Mouse (Mus musculus): Measurements from ENCODE around the gene Pigt. TPM values are rescaled to one million over a fixed set of nuclear protein-coding genes. Genes with fewer than 3 reads are reported as not detected.

Pigt gene
- polyA plus RNA-seq, 1 experiment from 2014 or later: 63.2 TPM

GRCm38 (mm10) chr2:164500511-164500910 lies 3.2 kb downstream of the Pigt start:
- H3K4me2 ChIP-seq (ENCODE audit: low read depth, low read length): no peak overlapping the region
- H3K4me1 ChIP-seq (replicated peaks; ENCODE audit: control insufficient read depth, insufficient read depth, low read length): peaks cover 7% of the 10 kb centered on the region
- peaks cover 9% of the 10 kb centered on the region for H3K9me3 ChIP-seq (ENCODE audit: control insufficient read depth, low read length)
- H3K4me3 ChIP-seq (ENCODE audit: low read length): no peak overlapping the region
- ATAC-seq (ENCODE audit: low read depth): no peak
- no peak overlapping the region for H3K27ac ChIP-seq (ENCODE audit: low read length)
- H3K9ac ChIP-seq (ENCODE audit: low read length): no peak overlapping the region
- H3K27me3 ChIP-seq (ENCODE audit: control insufficient read depth, insufficient read depth, low read depth, low read length): no peaks in the 10 kb centered on the region
- H3K36me3 ChIP-seq (ENCODE audit: control insufficient read depth, insufficient read depth, low read length): peaks cover 35% of the 10 kb centered on the region
- 83% methylated on average over 7 of the region's 7 CpGs for WGBS

GRCm38 (mm10) chr2:164504919-164505318 lies 7.6 kb downstream of the Pigt start:
- Histone ChIP-seq H3K27me3 (ENCODE audit: control insufficient read depth, insufficient read depth, low read depth, low read length) (no peaks in the 10 kb centered on the region), H3K4me3 (ENCODE audit: low read length) (no peak overlapping the region), H3K27ac (ENCODE audit: low read length) (no peak overlapping the region), H3K9ac (ENCODE audit: low read length) (no peak overlapping the region), H3K9me3 (ENCODE audit: control insufficient read depth, low read length) (peaks cover 9% of the 10 kb centered on the region), H3K4me2 (ENCODE audit: low read depth, low read length) (no peak overlapping the region), H3K4me1 (replicated peaks; ENCODE audit: control insufficient read depth, insufficient read depth, low read length) (no peaks in the 10 kb centered on the region; the same call in 1 of the 2 replicates), H3K36me3 (ENCODE audit: control insufficient read depth, insufficient read depth, low read length) (peaks cover 38% of the 10 kb centered on the region)
- WGBS: 95% methylated on average over 3 of the region's 3 CpGs
- no peak for ATAC-seq (ENCODE audit: low read depth)

GRCm38 (mm10) chr2:164505619-164506347 lies 8.5 kb downstream of the Pigt start:
- no peak overlapping the region for H3K4me2 ChIP-seq (ENCODE audit: low read depth, low read length)
- no peak for ATAC-seq (ENCODE audit: low read depth)
- peaks cover 9% of the 10 kb centered on the region for H3K9me3 ChIP-seq (ENCODE audit: control insufficient read depth, low read length)
- H3K27ac ChIP-seq (ENCODE audit: low read length): no peak overlapping the region
- H3K4me3 ChIP-seq (ENCODE audit: low read length): no peak overlapping the region
- no peaks in the 10 kb centered on the region for H3K27me3 ChIP-seq (ENCODE audit: control insufficient read depth, insufficient read depth, low read depth, low read length)
- H3K9ac ChIP-seq (ENCODE audit: low read length): no peak overlapping the region
- peaks cover 33% of the 10 kb centered on the region for H3K36me3 ChIP-seq (ENCODE audit: control insufficient read depth, insufficient read depth, low read length)
- 78% methylated on average over 4 of the region's 4 CpGs for WGBS
- no peaks in the 10 kb centered on the region; the same call in 1 of the 2 replicates for H3K4me1 ChIP-seq (replicated peaks; ENCODE audit: control insufficient read depth, insufficient read depth, low read length)

- H3K9me3 ChIP-seq (ENCODE audit: control insufficient read depth, low read length): peaks cover 9% of the 10 kb centered on the region
- no peaks in the 10 kb centered on the region; the same call in 1 of the 2 replicates for H3K4me1 ChIP-seq (replicated peaks; ENCODE audit: control insufficient read depth, insufficient read depth, low read length)
- no peak overlapping the region for H3K9ac ChIP-seq (ENCODE audit: low read length)
- H3K36me3 ChIP-seq (ENCODE audit: control insufficient read depth, insufficient read depth, low read length): peaks cover 24% of the 10 kb centered on the region
- no peak for ATAC-seq (ENCODE audit: low read depth)
- no peak overlapping the region for H3K4me3 ChIP-seq (ENCODE audit: low read length)
- no peak overlapping the region for H3K4me2 ChIP-seq (ENCODE audit: low read depth, low read length)
- H3K27ac ChIP-seq (ENCODE audit: low read length): no peak overlapping the region
- 85% methylated on average over 19 of the region's 19 CpGs for WGBS
- H3K27me3 ChIP-seq (ENCODE audit: control insufficient read depth, insufficient read depth, low read depth, low read length): no peaks in the 10 kb centered on the region
Measured at GRCm38 (mm10) chr2:164507811-164508210, 10.5 kb downstream of the Pigt start.

GRCm38 (mm10) chr2:164510621-164511190 lies 13.4 kb downstream of the Pigt start:
- no peaks in the 10 kb centered on the region; the same call in 1 of the 2 replicates for H3K4me1 ChIP-seq (replicated peaks; ENCODE audit: control insufficient read depth, insufficient read depth, low read length)
- no peak overlapping the region for H3K4me2 ChIP-seq (ENCODE audit: low read depth, low read length)
- no peaks in the 10 kb centered on the region for H3K9me3 ChIP-seq (ENCODE audit: control insufficient read depth, low read length)
- ATAC-seq (ENCODE audit: low read depth): peak; percentile 69
- H3K27ac ChIP-seq (ENCODE audit: low read length): peak overlapping the region; percentile 59
- H3K36me3 ChIP-seq (ENCODE audit: control insufficient read depth, insufficient read depth, low read length): peaks cover 2% of the 10 kb centered on the region; the same call in 1 of the 2 replicates
- WGBS: 16% methylated on average over 5 of the region's 5 CpGs
- H3K27me3 ChIP-seq (ENCODE audit: control insufficient read depth, insufficient read depth, low read depth, low read length): no peaks in the 10 kb centered on the region
- H3K4me3 ChIP-seq (ENCODE audit: low read length): no peak overlapping the region
- H3K9ac ChIP-seq (ENCODE audit: low read length): no peak overlapping the region

GRCm38 (mm10) chr2:164512121-164512909 lies 15.0 kb downstream of the Pigt start:
- peaks cover 2% of the 10 kb centered on the region; the same call in 1 of the 2 replicates for H3K4me1 ChIP-seq (replicated peaks; ENCODE audit: control insufficient read depth, insufficient read depth, low read length)
- 57% methylated on average over 12 of the region's 14 CpGs for WGBS
- no peaks in the 10 kb centered on the region for H3K27me3 ChIP-seq (ENCODE audit: control insufficient read depth, insufficient read depth, low read depth, low read length)
- 0 out of 2 replicates have a peak, but pooled peaks cover 3% of the 10 kb centered on the region for H3K9me3 ChIP-seq (ENCODE audit: control insufficient read depth, low read length)
- no peak overlapping the region for H3K4me3 ChIP-seq (ENCODE audit: low read length)
- H3K9ac ChIP-seq (ENCODE audit: low read length): no peak overlapping the region
- ATAC-seq (ENCODE audit: low read depth): no peak
- H3K27ac ChIP-seq (ENCODE audit: low read length): peak overlapping the region; percentile 5; the same call in 1 of the 2 replicates
- H3K36me3 ChIP-seq (ENCODE audit: control insufficient read depth, insufficient read depth, low read length): no peaks in the 10 kb centered on the region
- no peak overlapping the region for H3K4me2 ChIP-seq (ENCODE audit: low read depth, low read length)

- no peaks in the 10 kb centered on the region for H3K27me3 ChIP-seq (ENCODE audit: control insufficient read depth, insufficient read depth, low read depth, low read length)
- 0 out of 2 replicates have a peak, but pooled peaks cover 3% of the 10 kb centered on the region for H3K9me3 ChIP-seq (ENCODE audit: control insufficient read depth, low read length)
- H3K4me1 ChIP-seq (replicated peaks; ENCODE audit: control insufficient read depth, insufficient read depth, low read length): peaks cover 2% of the 10 kb centered on the region
- no peak overlapping the region for H3K4me3 ChIP-seq (ENCODE audit: low read length)
- peak; percentile 57 for ATAC-seq (ENCODE audit: low read depth)
- no peak overlapping the region for H3K4me2 ChIP-seq (ENCODE audit: low read depth, low read length)
- H3K27ac ChIP-seq (ENCODE audit: low read length): peak overlapping the region; percentile 47; the same call in 1 of the 2 replicates
- H3K9ac ChIP-seq (ENCODE audit: low read length): no peak overlapping the region
- H3K36me3 ChIP-seq (ENCODE audit: control insufficient read depth, insufficient read depth, low read length): no peaks in the 10 kb centered on the region
- 56% methylated on average over 8 of the region's 8 CpGs for WGBS
Measured at GRCm38 (mm10) chr2:164513389-164513788, 16.1 kb downstream of the Pigt start.

GRCm38 (mm10) chr2:164514916-164515315 lies 17.6 kb downstream of the Pigt start:
- H3K4me2 ChIP-seq (ENCODE audit: low read depth, low read length): no peak overlapping the region
- H3K36me3 ChIP-seq (ENCODE audit: control insufficient read depth, insufficient read depth, low read length): no peaks in the 10 kb centered on the region
- 63% methylated on average over 3 of the region's 3 CpGs for WGBS
- no peak overlapping the region for H3K27ac ChIP-seq (ENCODE audit: low read length)
- H3K4me1 ChIP-seq (replicated peaks; ENCODE audit: control insufficient read depth, insufficient read depth, low read length): peaks cover 2% of the 10 kb centered on the region
- 0 out of 2 replicates have a peak, but pooled peaks cover 3% of the 10 kb centered on the region for H3K9me3 ChIP-seq (ENCODE audit: control insufficient read depth, low read length)
- no peak overlapping the region for H3K9ac ChIP-seq (ENCODE audit: low read length)
- ATAC-seq (ENCODE audit: low read depth): no peak
- no peak overlapping the region for H3K4me3 ChIP-seq (ENCODE audit: low read length)
- no peaks in the 10 kb centered on the region for H3K27me3 ChIP-seq (ENCODE audit: control insufficient read depth, insufficient read depth, low read depth, low read length)

- H3K27ac ChIP-seq (ENCODE audit: low read length): no peak overlapping the region
- no peak for ATAC-seq (ENCODE audit: low read depth)
- no peaks in the 10 kb centered on the region for H3K36me3 ChIP-seq (ENCODE audit: control insufficient read depth, insufficient read depth, low read length)
- 0 out of 2 replicates have a peak, but pooled peaks cover 3% of the 10 kb centered on the region for H3K9me3 ChIP-seq (ENCODE audit: control insufficient read depth, low read length)
- no peaks in the 10 kb centered on the region for H3K27me3 ChIP-seq (ENCODE audit: control insufficient read depth, insufficient read depth, low read depth, low read length)
- no peak overlapping the region for H3K4me3 ChIP-seq (ENCODE audit: low read length)
- H3K4me1 ChIP-seq (replicated peaks; ENCODE audit: control insufficient read depth, insufficient read depth, low read length): peaks cover 2% of the 10 kb centered on the region; the same call in 1 of the 2 replicates
- 76% methylated on average over 9 of the region's 9 CpGs for WGBS
- H3K4me2 ChIP-seq (ENCODE audit: low read depth, low read length): no peak overlapping the region
- H3K9ac ChIP-seq (ENCODE audit: low read length): no peak overlapping the region
Measured at GRCm38 (mm10) chr2:164515897-164516296, 18.6 kb downstream of the Pigt start.

Measured in lung, embryonic 16.5 days (tissue).